Mouse (Mus musculus) monocyte, adult 2 months (primary cell): Measurements from ENCODE around the gene Vmn1r239-ps.
"Not testable (repeated sequence)": the region's sequence is repeated elsewhere in the genome, so short reads cannot be mapped to it uniquely, and the experiment has no call there.

Experiments used
- DNase-seq, 2 experiments: peaks; one replicate each; pipeline ENCODE4 v3.0.0; 2022; ENCODE audit warnings: low spot score in 2 of 2, low read depth in 1 of 2

Gene Vmn1r239-ps

GRCm38 (mm10) chrX:147453610-147454009 is at the start of gene Vmn1r239-ps:
Gene Vmn1r239-ps, minus strand, starts transcription at chrX:147453710.
- not testable (repeated sequence) for DNase-seq

GRCm38 (mm10) chrX:147489551-147489950 is 36.0 kb upstream of the Vmn1r239-ps start:
- DNase-seq = no peak

- DNase-seq = no peak
Observed at GRCm38 (mm10) chrX:147443386-147443785, 10.1 kb downstream of the Vmn1r239-ps start.

GRCm38 (mm10) chrX:147435400-147435799 is 18.1 kb downstream of the Vmn1r239-ps start:
- no peak for DNase-seq

GRCm38 (mm10) chrX:147429753-147430152 is 23.8 kb downstream of the Vmn1r239-ps start:
- DNase-seq = no peak

- DNase-seq = no peak
Observed at GRCm38 (mm10) chrX:147429129-147429528, 24.4 kb downstream of the Vmn1r239-ps start, which contains the start of gene Il13ra2. Gene Il13ra2, minus strand, starts transcription at chrX:147429192.
